Mouse (Mus musculus) small intestine, adult 2 months (tissue): ENCODE measurements at regions not wholly inside any gene's neighbourhood (a gene's known extent, or its start where the extent isn't known, plus 50 kb on each side); places are given as distances from the start of the nearest gene placed in this dataset.

Experiments used
- CTCF ChIP-seq: fragments of 200-500 bp; IDR thresholded peaks from 2 replicates; pipeline ENCODE4 v1.5.1; 2012; ENCODE audit warnings: low read depth, mild to moderate bottlenecking, control low read depth, inconsistent platforms, low read length, moderate library complexity, mixed read lengths; ENCODE audit not compliant: insufficient replicate concordance, insufficient read length; ENCODE audit errors: extremely low read depth
- POLR2A ChIP-seq: fragments of 200-500 bp; IDR thresholded peaks from 2 replicates; pipeline ENCODE4 v1.6.1; 2012; ENCODE audit warnings: low read depth, mild to moderate bottlenecking, control low read depth, inconsistent platforms, low read length, moderate library complexity

DNA sequence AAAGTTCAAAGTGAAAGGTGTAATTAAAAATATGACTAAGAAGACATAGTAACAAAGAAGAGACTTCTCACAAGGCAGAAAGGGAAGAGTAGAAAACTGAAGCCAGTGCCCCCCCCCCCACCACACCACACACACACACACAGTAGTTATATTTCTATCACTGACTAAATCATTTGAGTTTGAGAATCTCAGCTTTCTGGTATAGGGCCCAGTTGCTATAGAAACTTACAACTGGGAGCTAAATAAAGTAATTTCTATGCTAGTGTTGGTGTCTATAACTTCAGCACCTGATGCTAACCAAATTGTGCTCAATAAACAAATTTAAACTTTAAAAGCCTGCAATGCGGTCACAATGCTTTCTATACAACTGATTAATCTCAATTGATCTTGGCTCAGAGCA lies 153.4 kb upstream of the Speer2 start:
- TF ChIP-seq CTCF, result no peak
- TF ChIP-seq POLR2A, result no peak
